ENCODE assay signal across 8 mouse cellular contexts in genomic region chr1:66895837-66896118, GRCm38 (mm10). TPM values are rescaled to one million over a fixed set of nuclear protein-coding genes. Genes with fewer than 3 reads are reported as not detected.
DNase-seq lines count a peak whose midpoint lies in the region; ATAC-seq and TF ChIP-seq lines count a peak whose summit lies in the region.

No protein-coding gene starts in this region.

- no peak for TF ChIP-seq POLR2A in MEL (IDR thresholded peaks at IDR 0.05; ENCODE audit: control insufficient read depth in 1 of 2, insufficient read depth in 1 of 2, low read depth in 1 of 2, low read length in 2 of 2, poor library complexity in 1 of 2)

- DNase-seq in A20 (ENCODE audit: low read depth, low spot score) (peak; percentile 61), MEL (ENCODE audit: low read depth, low spot score) (peak; percentile 43), liver (peak; percentile 22)
- peak; percentile 68 for DNase-seq in embryo, embryonic 11 days
- DNase-seq in kidney, postnatal 10 days = peak; percentile 78
- peak; percentile 49 for DNase-seq in naive thymus-derived CD4-positive, alpha-beta T cell, adult 2 months (ENCODE audit: low read depth)
- no peak for DNase-seq in natural killer cell, adult 2 months (ENCODE audit: low spot score in 2 of 2)

- ATAC-seq in heart, embryonic 16.5 days (replicated peaks; ENCODE audit: extremely low read depth, insufficient read depth, low FRiP score) = peak; percentile 78

- no peak for TF ChIP-seq EP300 in MEL (IDR thresholded peaks at IDR 0.05; ENCODE audit: low read depth in 1 of 2, low read length in 2 of 2)

- peak in 2 of 3 experiments; percentile 19 to 54; a peak in 3 of 6 replicates for TF ChIP-seq CTCF in MEL (IDR thresholded peaks at IDR 0.05 in 2 of 3, conservative IDR thresholded peaks at IDR 0.05 in 1 of 3; ENCODE audit: control insufficient read depth in 1 of 3, insufficient read depth in 1 of 3, low read depth in 2 of 3, low read length in 3 of 3, poor library complexity in 1 of 3, severe bottlenecking in 1 of 3)

- H3K4me2 ChIP-seq in heart, embryonic 16.5 days (ENCODE audit: low read depth, low read length) = peak overlapping the region; percentile 66

- H3K9me3 ChIP-seq in MEL (replicated peaks; ENCODE audit: insufficient read depth, low read length) = no peaks in the 10 kb centered on the region
- H3K9me3 ChIP-seq in heart, embryonic 16.5 days (replicated peaks; ENCODE audit: control insufficient read depth, low read length) = no peaks in the 10 kb centered on the region

- H3K4me3 ChIP-seq in MEL (ENCODE audit: control insufficient read depth in 1 of 2, insufficient read depth in 1 of 2, low read depth in 2 of 2, low read length in 2 of 2) = no peak overlapping the region
- peak overlapping the region; percentile 36 for H3K4me3 ChIP-seq in heart, embryonic 16.5 days (ENCODE audit: low read length)

- TF ChIP-seq RAD21 in MEL (IDR thresholded peaks at IDR 0.05; ENCODE audit: low read depth, low read length) = peak; percentile 54

- H3K9ac ChIP-seq in MEL (ENCODE audit: control insufficient read depth, low read depth, low read length, poor library complexity, severe bottlenecking) = no peak overlapping the region
- peak overlapping the region; percentile 65 for H3K9ac ChIP-seq in heart, embryonic 16.5 days (ENCODE audit: low read length)

- H3K79me2 ChIP-seq in MEL (ENCODE audit: control insufficient read depth, insufficient read depth, low read length, poor library complexity) = no peaks in the 10 kb centered on the region

- no peaks in the 10 kb centered on the region for H3K36me3 ChIP-seq in MEL (ENCODE audit: control insufficient read depth in 1 of 2, insufficient read depth in 2 of 2, low read length in 2 of 2)
- H3K36me3 ChIP-seq in heart, embryonic 16.5 days (ENCODE audit: control insufficient read depth, insufficient read depth) = no peaks in the 10 kb centered on the region

- H3K27ac ChIP-seq in MEL (ENCODE audit: control insufficient read depth, low read depth, low read length) = no peak overlapping the region
- no peak overlapping the region for H3K27ac ChIP-seq in heart, embryonic 16.5 days (ENCODE audit: low read length)

- H3K4me1 ChIP-seq in MEL (ENCODE audit: control insufficient read depth in 1 of 2, insufficient read depth in 2 of 2, low read length in 2 of 2) = no peaks in the 10 kb centered on the region
- peaks cover 16% of the 10 kb centered on the region for H3K4me1 ChIP-seq in heart, embryonic 16.5 days (ENCODE audit: control insufficient read depth, insufficient read depth, low read length)

- no peaks in the 10 kb centered on the region for H3K27me3 ChIP-seq in MEL (ENCODE audit: control insufficient read depth in 1 of 2, insufficient read depth in 2 of 2, low read length in 2 of 2)
- H3K27me3 ChIP-seq in heart, embryonic 16.5 days (ENCODE audit: control insufficient read depth, insufficient read depth, low read length) = no peaks in the 10 kb centered on the region

TF ChIP-seq in MEL, 35 proteins besides CTCF, POLR2A, EP300 and RAD21:
- TF ChIP-seq HCFC1 (IDR thresholded peaks at IDR 0.05; ENCODE audit: low read depth, low read length) (no peak), ETS1 (IDR thresholded peaks at IDR 0.05; ENCODE audit: low read depth, low read length) (no peak), ELF1 (IDR thresholded peaks at IDR 0.05; ENCODE audit: low read depth, low read length) (no peak), RCOR1 (IDR thresholded peaks at IDR 0.05; ENCODE audit: low read depth, low read length) (no peak), SIN3A (IDR thresholded peaks at IDR 0.05; ENCODE audit: low read length) (no peak), UBTF (IDR thresholded peaks at IDR 0.05; ENCODE audit: borderline replicate concordance, insufficient read depth, low read depth, low read length) (no peak), MAFK (IDR thresholded peaks at IDR 0.05; ENCODE audit: borderline replicate concordance, low read depth, low read length) (no peak), NELFE (IDR thresholded peaks at IDR 0.05; ENCODE audit: low read depth, low read length) (no peak), CHD2 (IDR thresholded peaks at IDR 0.05; ENCODE audit: low read length) (no peak), POLR2AphosphoS5 (IDR thresholded peaks at IDR 0.05; ENCODE audit: borderline replicate concordance, low read depth, low read length) (no peak), ZC3H11A (IDR thresholded peaks at IDR 0.05; ENCODE audit: low read depth, low read length) (0 out of 2 replicates have a peak, but pooled peaks have one; percentile 10), SMC3 (IDR thresholded peaks at IDR 0.05; ENCODE audit: low read depth, low read length) (peak; percentile 59), TAL1 (IDR thresholded peaks at IDR 0.05; ENCODE audit: low read length) (no peak)

RNA-seq across cellular contexts. Expression of gene Acadl, which starts 32.7 kb away (rescaled TPM):
- total RNA-seq in MEL (2012; rRNA removed) = 0.07 and 0.12 TPM in 2 replicates
- under 1 TPM in 1 of 2 experiments, not detected in 1; 0.32 TPM for polyA plus RNA-seq in MEL (2012; ENCODE audit: insufficient read depth in 1 of 2, insufficient read length in 2 of 2, low read depth in 1 of 2, low replicate concordance in 2 of 2, missing spikeins in 1 of 2)
- 864 and 927 TPM in 2 replicates for polyA plus RNA-seq in heart, embryonic 16.5 days (2015; fragmentation: Nextera tagmentation; extraction: Ambion mirVana)

RNA-seq across cellular contexts. Expression of gene Myl1, which starts 49.4 kb away (rescaled TPM):
- not detected in 2 replicates for total RNA-seq in MEL (2012; rRNA removed)
- polyA plus RNA-seq in MEL (2012; ENCODE audit: insufficient read depth in 1 of 2, insufficient read length in 2 of 2, low read depth in 1 of 2, low replicate concordance in 2 of 2, missing spikeins in 1 of 2) = not detected
- polyA plus RNA-seq in heart, embryonic 16.5 days (2015; fragmentation: Nextera tagmentation; extraction: Ambion mirVana) = 333 and 565 TPM in 2 replicates

Comparison
In these comparisons a context has a peak if more than half of its experiments do, and no peak if none do; other contexts are left out.
1. DNase-seq: peak in A20 (single experiment), MEL (single experiment), embryo, embryonic 11 days (single experiment), kidney, postnatal 10 days (single experiment), liver (single experiment) and naive thymus-derived CD4-positive, alpha-beta T cell, adult 2 months (single experiment); none in natural killer cell, adult 2 months (0 of 2).
2. RNA of gene Acadl, which starts 32.7 kb away (polyA plus RNA-seq): 864 to 927 TPM in heart, embryonic 16.5 days; 0.32 TPM in MEL; every median in the first group is over 100 times any median in the second.
3. RNA of gene Myl1, which starts 49.4 kb away (polyA plus RNA-seq): 333 to 565 TPM in heart, embryonic 16.5 days; not detected in MEL; every median in the first group is over 100 times any median in the second.